Mouse (Mus musculus) regulatory T cell (primary cell): Measurements from ENCODE around the gene Traf6.

Experiments used
- in situ Hi-C: fragments of 300-600 bp; cut with MboI, MseI; formaldehyde crosslinking; loops from one replicate; pipeline ENCODE4 v1.15.1; 2025; ENCODE audit warnings: high pct_unique_total_duplicates

The Traf6 gene

DNA sequence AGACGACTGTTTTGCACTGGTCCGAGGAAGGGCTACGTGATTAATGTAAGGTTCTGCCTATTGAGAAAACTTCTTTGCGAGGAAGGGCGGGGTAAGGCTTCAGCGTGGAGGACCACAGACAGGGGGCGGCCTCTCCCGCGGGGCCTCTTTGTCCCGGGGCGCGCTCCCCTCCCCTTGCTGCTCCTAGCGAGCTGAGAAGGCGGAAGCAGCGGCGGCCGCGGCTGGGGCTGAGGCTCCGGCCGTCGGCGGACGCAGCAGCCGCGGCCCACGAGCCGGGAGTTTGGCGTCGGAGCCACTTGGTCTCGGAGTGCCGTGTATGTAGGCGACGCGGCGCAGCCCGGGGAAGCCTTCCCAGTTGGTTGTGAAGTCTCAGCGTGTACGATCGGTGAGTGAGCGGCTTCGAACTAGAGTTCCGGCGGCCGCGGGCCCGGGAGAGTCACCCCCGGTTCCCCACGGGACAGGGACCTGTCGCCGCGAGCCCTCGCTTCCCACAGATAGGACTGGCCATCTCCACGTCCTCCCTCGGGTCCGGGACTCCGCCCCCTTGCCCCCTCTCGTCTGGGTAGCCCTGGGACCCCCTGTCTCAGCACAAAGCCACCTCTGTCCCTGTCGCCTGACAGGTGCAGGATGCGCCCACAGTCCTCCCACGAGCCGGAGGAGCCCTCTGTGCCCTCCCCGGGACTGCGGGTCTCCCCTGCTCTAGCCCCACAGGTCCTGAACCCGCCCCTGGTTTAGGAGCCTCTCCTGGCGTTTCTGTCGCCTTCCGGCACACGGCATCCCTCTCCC lies at the start of gene Traf6:
Traf6 (plus strand) TSS at position 194 of the 786 bp plus-strand sequence.
- in situ Hi-C loops = no loop called here

DNA sequence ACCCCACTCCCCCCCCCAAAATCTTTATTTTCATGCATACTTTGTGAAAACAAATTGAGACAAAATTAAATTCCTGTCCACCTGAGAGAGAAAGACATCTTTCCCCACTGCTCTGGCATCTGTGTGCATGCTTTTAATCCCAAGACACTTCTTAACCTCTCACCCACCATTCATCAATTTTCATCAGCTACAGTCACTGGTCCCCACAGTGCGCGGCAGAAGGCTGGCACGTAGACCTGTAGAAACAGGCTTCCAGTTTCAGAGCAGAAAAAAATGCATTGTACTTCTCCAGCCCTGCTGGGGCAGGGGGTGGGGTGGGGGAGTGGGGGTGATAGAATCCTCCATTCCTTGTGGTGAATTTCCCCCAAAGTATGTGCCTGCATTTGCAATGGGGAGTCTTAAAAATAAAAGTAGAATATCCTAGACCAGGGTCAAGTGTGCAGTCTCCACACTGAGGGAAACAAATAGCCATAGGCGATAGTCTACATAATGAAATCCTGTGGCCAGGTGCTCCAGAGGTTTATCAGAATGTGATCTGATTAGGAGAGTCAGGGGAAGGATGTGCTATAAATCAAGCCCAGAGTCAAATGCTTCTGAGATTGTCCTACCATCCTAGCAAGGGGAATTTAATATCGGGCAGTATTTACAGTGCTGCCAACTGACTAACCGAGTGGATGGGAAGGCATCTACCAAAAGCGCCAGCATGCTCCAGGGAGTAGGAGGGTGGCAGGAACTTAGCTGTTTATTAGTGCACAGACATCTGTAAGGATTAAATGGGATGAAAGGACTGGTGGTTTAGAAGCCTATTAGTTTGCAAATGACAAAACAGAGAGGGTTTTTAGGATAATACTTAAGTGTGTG lies 39.0 kb upstream of the Traf6 start:
- in situ Hi-C loops = no loop called here

DNA sequence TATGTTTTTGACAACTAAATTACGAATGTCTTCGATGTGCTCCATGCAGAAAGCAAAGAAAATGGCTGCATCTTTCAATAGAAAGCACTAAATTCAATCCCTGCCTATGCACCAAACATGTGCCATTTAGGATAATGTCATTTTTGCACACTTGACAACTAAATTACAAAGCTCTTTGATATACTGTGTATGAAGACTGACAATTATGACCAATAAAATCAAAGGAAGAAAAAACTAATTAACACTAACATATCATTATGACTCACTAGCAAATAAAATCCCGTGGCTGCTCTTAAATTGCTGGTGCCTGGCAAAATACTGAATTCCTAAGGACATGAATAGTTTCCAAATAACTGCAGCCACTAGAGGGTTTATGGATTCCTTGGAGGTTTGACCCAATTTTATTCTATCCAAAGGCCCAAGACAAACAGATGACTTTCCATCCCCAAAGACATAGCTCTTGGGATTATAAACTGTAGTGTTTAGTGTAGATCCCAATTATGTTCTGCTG lies 38.3 kb upstream of the Traf6 start:
- in situ Hi-C loops = no loop called here

DNA sequence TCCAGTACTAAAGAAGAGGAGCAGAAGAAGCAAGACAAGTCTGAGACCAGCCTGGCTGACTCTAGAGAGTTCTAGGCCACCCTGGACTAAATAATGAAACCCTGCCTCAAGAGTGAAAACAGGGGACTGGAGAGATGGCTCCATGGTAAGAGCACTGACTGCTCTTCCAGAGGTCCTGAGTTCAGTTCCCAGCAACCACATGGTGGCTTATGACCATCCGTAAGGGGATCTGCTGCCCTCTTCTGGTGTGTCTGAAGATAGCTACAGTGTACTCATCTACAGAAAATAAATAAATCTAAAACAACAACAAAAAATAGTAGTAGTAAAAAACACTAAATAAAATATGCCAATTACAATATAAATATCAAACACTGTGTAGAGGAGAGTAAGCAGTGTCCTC lies 32.4 kb upstream of the Traf6 start:
- in situ Hi-C loops = no loop called here

DNA sequence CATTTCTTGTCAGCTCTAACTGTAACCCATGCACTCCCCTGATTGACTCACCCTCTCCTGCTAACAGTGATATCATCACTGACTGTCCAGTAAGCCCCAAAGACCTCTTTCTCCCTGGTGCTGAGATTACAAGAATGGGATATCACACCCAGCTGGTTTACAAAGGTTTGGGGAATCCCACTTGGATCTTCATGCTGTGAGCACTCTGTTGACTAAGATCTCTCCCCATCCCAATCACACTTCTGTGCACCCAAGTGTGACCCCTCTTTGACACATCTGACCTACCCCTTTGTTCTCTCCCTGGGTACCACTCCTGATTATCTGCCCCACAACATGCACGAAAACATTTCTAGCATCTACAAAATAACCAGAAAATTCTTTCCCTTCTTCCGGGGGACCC lies 29.9 kb upstream of the Traf6 start:
- in situ Hi-C loops = no loop called here

DNA sequence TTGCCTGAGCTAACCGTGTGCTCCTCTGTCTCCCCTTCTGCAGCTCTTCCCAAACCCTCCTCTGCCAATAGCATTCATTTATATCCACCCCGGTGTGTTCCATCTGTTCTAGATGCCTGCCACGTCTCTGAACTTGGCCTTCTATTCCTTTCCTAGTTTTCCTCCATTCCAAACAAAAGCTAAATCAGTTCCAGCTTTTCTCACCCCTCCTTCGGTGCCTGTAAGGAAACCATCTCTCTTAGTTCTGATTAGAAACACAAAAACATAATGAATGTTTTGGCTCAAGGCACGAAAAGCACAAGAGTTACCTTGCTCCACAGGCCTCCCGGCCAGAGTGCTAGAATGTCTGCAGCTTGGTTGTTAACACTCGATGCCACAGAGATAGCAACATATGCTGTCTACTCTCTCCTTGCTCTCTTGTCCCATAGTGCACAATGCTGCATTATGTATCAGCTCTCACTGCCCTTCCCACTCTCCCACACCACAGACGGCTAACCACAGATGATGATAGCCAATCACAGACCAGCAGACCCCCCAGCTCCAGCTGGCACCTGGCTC lies 29.0 kb upstream of the Traf6 start, which contains the start of the genes Rag1 and B230118H07Rik:
Rag1 (minus strand) TSS at position 388 of the 558 bp plus-strand sequence.
B230118H07Rik (minus strand) TSS at position 419 of the 558 bp plus-strand sequence.
- in situ Hi-C loops = no loop called here

DNA sequence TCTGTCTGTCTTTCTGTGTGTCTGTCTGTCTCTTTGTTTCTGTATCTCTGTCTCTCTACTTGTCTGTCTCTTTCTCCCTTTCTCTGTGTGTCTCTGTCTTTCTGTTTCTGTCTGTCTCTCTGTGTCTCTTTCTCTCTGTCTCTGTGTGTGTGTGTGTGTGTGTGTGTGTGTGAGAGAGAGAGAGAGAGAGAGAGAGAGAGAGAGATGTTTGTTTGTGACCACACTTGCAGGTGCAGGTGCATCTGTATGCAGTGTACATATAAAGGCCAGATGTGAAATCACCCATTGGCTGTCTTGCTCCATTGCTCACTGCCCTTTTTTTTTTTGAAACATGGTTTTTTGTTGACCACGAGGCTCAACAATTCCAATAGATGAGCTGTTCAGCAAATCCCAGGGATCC lies 27.8 kb upstream of the Traf6 start:
- in situ Hi-C loops = loop anchor here (5.0 kb wide), 1 partner anchor 33 kb away; no protein-coding TSS in a partner anchor

DNA sequence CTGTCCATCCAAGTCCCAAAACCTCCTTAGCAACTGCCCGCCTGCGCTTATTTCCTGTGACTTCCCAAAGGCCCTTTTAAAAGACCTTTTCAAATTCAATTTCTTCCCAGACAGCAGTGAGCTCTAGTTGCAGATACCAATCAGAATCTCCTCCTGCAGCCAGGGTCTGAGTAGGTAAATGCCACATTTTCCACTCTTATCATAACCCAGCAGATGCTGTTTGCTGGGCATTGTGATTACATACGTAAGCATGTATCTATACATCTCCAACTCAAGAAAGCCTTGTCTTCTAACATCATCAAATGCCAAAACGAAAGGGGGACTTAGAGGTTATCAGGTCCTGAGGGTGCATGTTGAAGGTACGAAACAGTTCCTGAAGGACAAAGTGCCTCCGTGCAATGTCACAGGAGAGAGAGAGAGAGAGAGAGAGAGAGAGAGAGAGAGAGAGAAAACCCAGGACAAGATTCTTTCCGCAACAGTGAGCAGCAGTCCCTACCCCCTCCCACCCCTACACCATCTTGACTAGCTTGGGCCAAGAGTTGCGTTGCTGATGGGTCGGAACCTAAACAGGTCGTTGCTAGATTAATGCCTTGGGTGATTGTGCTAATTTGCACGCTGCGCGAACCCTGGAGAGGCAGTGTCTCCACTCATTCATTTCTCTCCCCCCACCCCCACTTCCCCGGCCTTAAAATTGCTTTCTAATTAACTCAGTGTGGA lies 25.9 kb upstream of the Traf6 start:
- in situ Hi-C loops = loop anchor here (5.0 kb wide), 1 partner anchor 35 kb away; no protein-coding TSS in a partner anchor

DNA sequence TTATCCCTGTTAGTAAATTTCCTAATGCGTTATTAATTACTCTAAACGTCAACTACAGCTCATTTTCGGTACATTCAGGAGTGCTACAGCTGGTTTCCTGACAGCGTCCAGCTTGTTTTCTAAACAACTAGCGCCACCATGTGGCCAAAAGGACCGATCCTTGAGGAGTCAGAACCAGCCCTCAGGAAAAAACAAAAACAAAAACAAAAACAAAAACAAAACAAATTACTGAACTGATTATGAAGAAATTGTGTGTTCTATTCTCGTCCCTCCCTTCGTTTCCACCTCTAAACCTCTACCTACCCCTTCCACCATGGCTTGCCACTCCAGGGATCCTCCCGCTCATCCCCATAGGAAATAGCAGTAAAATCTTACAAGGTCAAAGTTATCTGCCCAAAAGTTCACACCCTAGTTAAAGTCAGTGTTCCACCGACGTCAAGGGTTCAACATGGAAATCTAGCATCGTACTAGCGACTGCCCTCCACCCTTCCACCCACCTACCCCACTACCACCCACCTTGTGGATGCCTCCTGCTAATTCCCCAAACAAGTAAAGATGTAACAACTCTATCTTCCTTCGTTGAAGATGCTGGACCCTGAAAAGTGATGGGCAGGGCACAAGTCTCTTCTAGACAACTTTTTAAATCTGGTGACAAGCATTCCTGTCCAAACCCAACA lies 25.2 kb upstream of the Traf6 start:
- in situ Hi-C loops = loop anchor here (5.0 kb wide), 1 partner anchor 36 kb away; no protein-coding TSS in a partner anchor

DNA sequence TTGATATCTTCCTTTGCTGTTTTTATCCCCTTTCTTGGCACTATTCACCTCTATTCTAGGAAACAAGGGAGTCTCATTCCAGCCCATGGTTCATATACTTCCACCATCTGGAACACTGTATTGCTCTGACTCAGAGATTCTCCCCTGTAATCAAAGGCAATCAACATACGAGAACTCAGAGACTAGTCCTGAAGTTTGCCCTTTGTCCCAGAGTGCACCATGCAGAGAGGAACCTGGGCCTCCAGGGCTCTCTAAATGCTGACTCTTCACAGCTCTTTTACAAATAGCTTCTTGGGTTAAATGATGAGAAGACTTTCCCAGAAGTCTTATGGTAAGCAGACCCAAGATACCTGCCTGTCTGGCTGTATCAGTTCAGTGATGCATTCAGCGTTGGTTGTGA lies 17.7 kb upstream of the Traf6 start:
- in situ Hi-C loops = no loop called here

DNA sequence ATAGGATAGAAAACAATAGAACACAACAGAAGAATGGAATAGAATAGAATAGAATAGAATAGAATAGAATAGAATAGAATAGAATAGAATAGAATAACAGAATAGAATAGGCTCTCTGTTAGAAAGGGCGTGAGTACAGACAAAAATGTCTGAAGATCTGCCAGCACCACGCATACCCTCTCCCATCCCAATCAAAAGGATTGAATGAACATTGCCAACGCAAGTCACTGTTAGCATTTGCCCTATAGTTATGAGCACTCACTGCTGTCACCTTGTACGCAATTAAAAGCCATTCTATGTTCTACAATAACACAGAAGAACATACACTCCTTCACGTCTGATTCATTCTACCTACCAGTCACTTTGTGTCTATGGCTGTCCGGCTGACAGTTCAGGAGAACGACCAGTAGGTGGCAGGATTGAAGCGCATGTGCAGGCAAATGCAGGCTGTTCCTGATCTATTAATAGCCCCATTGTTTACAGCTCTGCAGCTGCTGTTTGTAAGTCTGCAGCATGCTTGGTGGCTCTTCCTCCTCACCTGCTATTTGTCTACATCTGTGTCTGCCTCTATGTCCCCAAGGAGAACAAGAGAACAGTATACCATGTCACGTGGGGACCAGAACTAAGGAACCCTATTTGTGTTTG lies 13.0 kb upstream of the Traf6 start:
- in situ Hi-C loops = no loop called here

DNA sequence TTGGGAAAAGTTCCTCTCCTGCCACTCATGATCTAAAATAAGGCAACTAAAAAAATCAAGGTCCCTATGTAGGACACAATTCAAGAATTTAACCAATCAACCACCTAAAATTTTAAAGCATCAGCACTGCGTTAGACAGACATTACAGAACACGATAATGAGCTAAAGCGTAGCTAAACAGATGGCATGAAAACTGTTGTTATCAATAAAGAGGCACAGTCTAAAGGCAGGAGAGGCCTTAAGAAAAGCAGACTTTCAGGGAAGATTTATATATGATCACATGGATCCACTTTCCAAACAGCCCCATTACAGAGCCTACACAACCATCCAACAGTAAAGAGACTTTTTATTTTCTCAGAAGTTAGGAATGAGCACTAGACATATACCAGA lies 12.5 kb upstream of the Traf6 start:
- in situ Hi-C loops = no loop called here

DNA sequence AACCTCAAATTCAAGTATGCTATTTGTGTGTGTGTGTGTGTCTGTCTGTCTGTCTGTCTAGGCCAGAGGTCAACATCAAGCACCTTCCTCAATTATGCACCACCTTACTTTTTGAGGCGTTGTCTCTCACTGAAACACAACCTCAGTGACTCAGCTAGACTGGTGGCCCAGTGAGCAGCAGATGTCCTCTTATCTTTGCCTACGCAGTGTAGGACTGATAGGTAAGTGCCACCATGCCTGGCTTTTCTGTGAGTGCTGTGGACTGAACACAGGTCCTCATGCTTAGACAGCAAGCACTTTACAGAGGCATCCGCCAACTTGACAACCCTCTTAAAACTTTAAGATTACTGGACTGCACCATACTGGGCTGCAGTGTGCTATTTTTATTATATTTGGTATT lies 9.5 kb upstream of the Traf6 start:
- in situ Hi-C loops = no loop called here

DNA sequence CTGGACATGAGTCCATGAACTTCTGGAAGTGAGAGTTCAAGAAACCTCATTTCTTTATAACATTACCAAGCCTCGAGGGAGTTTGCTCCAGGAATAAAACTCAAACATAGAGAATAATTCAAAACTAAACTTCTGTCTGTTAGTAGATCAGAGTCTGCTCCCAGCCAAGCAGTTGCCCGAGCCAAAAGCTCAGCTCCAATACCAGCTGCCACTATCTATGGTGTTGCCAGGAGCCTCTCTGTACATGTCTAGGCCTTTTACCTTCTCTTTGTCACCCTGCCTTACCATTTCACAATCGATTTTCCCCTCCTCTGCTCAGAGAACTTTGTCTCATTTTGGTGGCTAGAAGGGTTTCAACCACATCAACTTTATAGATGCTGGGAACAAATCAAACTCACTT lies 4.7 kb upstream of the Traf6 start:
- in situ Hi-C loops = no loop called here

DNA sequence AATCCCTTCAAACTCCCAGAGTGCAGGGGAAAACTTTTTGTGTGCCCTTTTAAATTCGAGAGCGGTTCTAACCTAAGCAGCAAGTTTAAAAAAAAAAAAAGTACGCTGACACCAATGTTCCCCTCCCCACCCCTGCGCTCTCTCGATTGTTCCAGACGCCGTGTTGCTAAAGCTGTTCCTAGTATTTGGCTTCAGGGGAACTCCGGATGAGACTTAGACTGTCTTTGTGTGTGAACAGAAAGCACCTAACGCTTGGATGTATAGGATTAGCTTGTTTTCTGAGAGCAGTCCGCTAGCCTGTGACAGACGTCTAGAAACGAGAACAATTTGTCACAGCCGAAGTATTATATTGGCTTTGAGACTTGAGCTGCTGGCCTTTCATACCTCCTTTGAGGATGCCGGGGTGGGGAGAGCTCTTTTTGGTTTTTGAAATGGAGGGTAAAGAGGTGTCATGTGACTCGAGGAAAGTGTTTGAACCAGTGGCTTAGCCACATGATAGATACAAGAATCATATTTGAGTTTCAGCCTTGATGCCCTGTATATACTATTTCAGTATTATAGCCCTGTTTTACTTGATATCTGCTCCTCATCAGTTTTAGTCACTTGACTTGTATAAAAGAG lies 1.0 kb downstream of the Traf6 start:
- in situ Hi-C loops = no loop called here

DNA sequence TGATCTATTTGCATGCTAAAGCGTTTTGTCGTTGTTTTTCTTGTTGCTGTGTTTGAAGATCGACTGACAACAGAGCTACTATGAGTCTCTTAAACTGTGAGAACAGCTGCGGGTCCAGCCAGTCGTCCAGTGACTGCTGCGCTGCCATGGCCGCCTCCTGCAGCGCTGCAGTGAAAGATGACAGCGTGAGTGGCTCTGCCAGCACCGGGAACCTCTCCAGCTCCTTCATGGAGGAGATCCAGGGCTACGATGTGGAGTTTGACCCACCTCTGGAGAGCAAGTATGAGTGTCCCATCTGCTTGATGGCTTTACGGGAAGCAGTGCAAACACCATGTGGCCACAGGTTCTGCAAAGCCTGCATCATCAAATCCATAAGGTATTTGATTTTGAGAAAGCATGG lies 6.2 kb downstream of the Traf6 start:
- in situ Hi-C loops = loop anchor here (10.0 kb wide), 1 partner anchor 110 kb away; no protein-coding TSS in a partner anchor

DNA sequence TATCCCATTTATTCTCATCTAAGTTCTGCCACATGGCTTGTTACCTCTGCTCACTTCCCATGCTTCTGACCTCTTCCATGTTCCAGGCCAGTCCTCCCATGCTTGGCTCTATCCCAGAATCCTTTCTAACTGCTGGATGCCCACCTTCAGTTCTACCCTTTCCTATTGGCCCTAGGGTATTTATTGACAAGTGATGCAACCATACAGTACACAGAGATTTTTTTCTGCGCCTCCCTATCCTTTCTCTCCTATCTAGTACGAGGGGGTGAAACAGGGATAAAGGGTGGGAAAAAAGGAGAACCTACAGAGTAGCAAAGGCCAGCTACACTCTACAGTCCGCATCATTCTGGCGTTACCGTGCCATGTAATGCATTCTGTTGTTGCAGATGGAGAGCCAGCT lies 9.8 kb downstream of the Traf6 start:
- in situ Hi-C loops = loop anchor here (10.0 kb wide), 1 partner anchor 107 kb away; no protein-coding TSS in a partner anchor

DNA sequence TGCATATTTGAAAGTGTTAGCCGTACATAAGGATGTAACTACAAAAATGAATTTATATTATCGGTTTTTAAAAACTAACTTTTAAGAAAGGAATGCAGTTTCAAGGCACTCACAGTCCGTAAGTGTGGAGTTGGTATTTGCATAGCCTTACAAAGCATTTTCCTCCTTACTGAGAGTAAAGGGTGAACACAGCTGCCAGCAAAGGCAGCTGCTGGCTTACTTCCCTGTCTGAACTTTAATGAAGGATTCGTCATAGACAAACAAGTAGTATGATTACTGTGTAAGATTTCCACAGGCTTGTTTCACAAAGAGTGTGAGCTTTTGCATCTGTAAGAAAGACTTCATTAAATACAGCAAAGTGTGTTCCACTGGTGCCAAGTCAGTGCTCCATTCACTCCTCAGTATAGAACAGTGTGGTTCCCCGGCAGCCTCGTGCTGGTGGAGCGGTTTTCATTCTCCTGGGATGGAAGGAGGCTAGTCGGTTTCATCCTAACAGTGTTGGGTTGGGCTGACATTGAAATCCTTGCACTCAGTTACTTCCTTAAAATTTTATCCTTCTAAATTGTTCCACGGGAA lies 12.1 kb downstream of the Traf6 start:
- in situ Hi-C loops = loop anchor here (10.0 kb wide), 1 partner anchor 404 kb away; no protein-coding TSS in a partner anchor

DNA sequence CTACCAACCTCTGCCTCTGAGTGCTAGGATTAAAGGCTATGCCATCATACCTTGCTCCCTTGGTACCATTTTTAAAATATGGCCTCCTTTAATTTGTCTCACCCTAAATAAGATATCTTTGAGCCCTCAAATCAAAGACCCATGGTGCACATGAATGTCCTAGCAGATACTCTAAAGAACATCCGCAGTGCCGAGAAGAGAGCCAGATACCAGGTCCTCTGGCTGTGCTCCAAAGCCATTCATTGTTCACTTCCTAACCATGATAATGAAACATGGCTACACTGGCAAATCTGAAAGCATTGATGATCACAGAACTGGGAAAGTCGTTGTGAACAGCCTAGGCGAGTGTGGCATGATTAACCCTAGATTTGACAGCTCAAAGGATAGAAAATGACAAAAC lies 14.8 kb downstream of the Traf6 start:
- in situ Hi-C loops = loop anchor here (10.0 kb wide), 1 partner anchor 402 kb away; no protein-coding TSS in a partner anchor
